Mouse (Mus musculus) midbrain, embryonic 14.5 days (tissue): Measurements from ENCODE around the gene Ska2. TPM values are rescaled to one million over a fixed set of nuclear protein-coding genes. Genes with fewer than 3 reads are reported as not detected.
A peak's percentile ranks its signal among the peaks of the same experiment; 100 is the strongest.

Source experiments
- ATAC-seq: fragments of 200-750 bp; cut with Nextera tagmentation; 2 replicates; pipeline ENCODE4 v1.8.0; 2017; ENCODE audit warnings: moderate number of reproducible peaks, moderate library complexity; ENCODE audit not compliant: low FRiP score, low TSS enrichment
- DNase-seq: peaks from one replicate; pipeline ENCODE4 v3.0.0-alpha.2; 2015
- H3K27ac ChIP-seq: fragments of 300-500 bp; sonication (generic); replicated peaks from 2 replicates; pipeline ENCODE4 v1.5.1; 2014; ENCODE audit warnings: mild to moderate bottlenecking, low read depth, low read length, moderate library complexity
- H3K27me3 ChIP-seq: fragments of 300-500 bp; sonication (generic); 2 replicates; pipeline ENCODE4 v1.6.1; 2014; ENCODE audit warnings: low read length, control low read depth, mixed read lengths; ENCODE audit not compliant: control insufficient read depth, insufficient read depth
- H3K36me3 ChIP-seq: fragments of 300-500 bp; sonication (generic); 2 replicates; pipeline ENCODE4 v1.6.1; 2014; ENCODE audit warnings: low read length, control low read depth; ENCODE audit not compliant: control insufficient read depth, insufficient read depth
- H3K4me1 ChIP-seq: fragments of 300-500 bp; sonication (generic); 2 replicates; pipeline ENCODE4 v1.6.1; 2014; ENCODE audit warnings: mild to moderate bottlenecking, antibody characterized with exemption, low read length, control low read depth; ENCODE audit not compliant: control insufficient read depth, insufficient read depth
- H3K4me2 ChIP-seq: fragments of 300-500 bp; sonication (generic); 2 replicates; pipeline ENCODE4 v1.6.1; 2014; ENCODE audit warnings: mild to moderate bottlenecking, low read length, moderate library complexity
- H3K4me3 ChIP-seq: fragments of 300-500 bp; sonication (generic); replicated peaks from 2 replicates; pipeline ENCODE4 v1.5.1; 2014; ENCODE audit warnings: low read depth, low read length
- H3K9ac ChIP-seq: fragments of 300-500 bp; sonication (generic); replicated peaks from 2 replicates; pipeline ENCODE4 v1.6.1; 2014; ENCODE audit warnings: mild to moderate bottlenecking, low read length, moderate library complexity
- H3K9me3 ChIP-seq: fragments of 300-500 bp; sonication (generic); 2 replicates; pipeline ENCODE4 v1.6.1; 2016; ENCODE audit warnings: low read length, control low read depth, mixed read lengths; ENCODE audit not compliant: control insufficient read depth
- WGBS: fragments of 180-500 bp; shearing (Covaris S2); extraction: QIAGEN DNeasy Blood & Tissue Kit; methylation state at CpG from one replicate; pipeline ENCODE4 v1.1.7; 2014; 5-methylcytosine and 5-hydroxymethylcytosine counted together
- polyA plus RNA-seq: library from polyadenylated mRNA; unstranded; fragments of >200 nt; fragmentation: Nextera tagmentation; extraction: Ambion mirVana; gene quantifications from 2 replicates; pipeline ENCODE4 v1.2.1, GENCODE M21; 2014

The Ska2 gene
- polyA plus RNA-seq, 1 experiment from 2014 or later: 56.1 TPM

DNA sequence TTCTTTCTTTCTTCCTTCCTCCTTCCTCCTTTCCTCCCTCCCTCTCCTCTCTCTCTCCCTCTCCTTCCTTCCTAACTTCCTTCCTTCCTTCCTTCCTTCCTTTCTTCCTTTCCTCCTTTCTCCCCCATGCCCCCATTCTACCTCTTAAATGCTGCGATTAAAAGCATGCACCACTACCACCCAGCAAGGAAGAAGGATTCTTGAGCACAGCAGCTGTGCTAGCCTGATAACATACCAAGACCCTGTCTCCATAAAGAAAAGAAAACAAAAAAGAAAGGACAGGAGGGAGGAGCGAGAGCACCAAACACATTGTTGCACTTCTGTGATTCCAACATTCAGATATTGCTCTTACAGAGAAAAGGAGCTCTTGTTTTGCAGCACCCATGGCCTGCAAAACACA is 21.9 kb upstream of the Ska2 start:
- Histone ChIP-seq H3K4me3 (peak overlapping the region; percentile 79), H3K9ac (peak overlapping the region; percentile 89; the same call in 1 of the 2 replicates), H3K4me1 (peaks cover 24% of the 10 kb centered on the region), H3K9me3 (no peaks in the 10 kb centered on the region), H3K36me3 (peaks cover 39% of the 10 kb centered on the region), H3K27ac (no peak overlapping the region), H3K4me2 (peak overlapping the region; percentile 93), H3K27me3 (no peaks in the 10 kb centered on the region)
- ATAC-seq (no peak), DNase-seq (no peak)
- WGBS: 58% methylated on average over 2 of the region's 2 CpGs

DNA sequence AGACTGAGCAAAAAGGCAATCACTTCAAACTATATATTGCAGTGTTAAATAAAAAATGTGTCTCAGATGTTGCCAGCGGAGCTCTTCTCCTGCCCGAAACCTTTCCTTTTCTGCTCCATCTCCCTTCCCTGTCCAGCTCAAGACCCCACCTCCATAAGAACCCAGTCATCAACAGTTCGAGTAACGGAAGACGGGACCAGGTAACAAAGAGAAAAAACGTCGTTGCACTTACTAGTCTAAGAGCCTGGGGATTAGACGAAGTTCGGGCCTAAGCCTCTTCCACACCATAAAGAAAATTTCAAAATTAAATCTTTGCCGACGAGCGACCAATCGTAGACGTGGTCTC is 652 bp upstream of the Ska2 start, which contains the start of gene Prr11:
Prr11 (minus strand) TSS at position 300 of the 346 bp plus-strand sequence.
- no peak for DNase-seq
- Histone ChIP-seq H3K36me3 (peaks cover 20% of the 10 kb centered on the region), H3K4me3 (peak within 1 kb of the TSS; percentile 92), H3K27ac (peak within 1 kb of the TSS; percentile 86), H3K4me2 (peak within 1 kb of the TSS; percentile 72), H3K9me3 (no peaks in the 10 kb centered on the region), H3K9ac (peak within 1 kb of the TSS; percentile 91), H3K4me1 (peaks cover 14% of the 10 kb centered on the region), H3K27me3 (no peaks in the 10 kb centered on the region)
- WGBS: 0% methylated on average over 14 of the region's 14 CpGs
- no peak for ATAC-seq

DNA sequence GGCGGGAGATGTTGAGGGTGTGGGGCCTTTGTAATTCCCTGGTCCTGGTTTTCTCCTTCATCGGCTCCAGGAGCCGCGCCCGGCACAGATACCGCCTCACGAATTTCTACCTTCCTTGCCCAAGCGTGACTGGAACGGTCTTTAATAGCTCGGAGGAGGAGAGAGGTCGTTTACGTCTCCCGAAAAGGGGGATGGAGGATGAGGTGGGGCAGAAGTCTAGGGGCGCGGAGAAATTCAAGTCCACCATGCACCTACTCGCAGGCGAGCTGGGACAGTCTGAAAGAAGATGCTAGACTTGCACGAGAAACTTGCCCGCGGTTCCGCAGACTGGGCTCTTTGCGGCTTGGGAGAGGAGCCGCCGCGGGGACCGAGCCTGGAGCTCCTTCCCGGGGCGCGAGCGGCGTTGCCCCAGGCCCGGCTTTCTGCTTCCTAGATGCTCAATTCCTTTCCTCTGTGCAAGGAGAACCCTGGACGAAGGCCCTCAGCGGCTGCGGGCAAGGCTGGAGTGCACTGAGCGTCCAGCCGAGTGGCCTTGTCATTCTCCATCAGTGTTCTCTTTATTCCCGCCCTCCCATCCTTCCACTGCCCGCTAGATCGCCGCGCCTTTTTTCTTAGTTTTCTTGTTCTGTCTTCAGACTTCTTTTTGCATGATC is 611 bp downstream of the Ska2 start:
- peaks cover 16% of the 10 kb centered on the region for H3K4me1 ChIP-seq
- peak overlapping the region; percentile 91 for H3K9ac ChIP-seq
- H3K9me3 ChIP-seq: no peaks in the 10 kb centered on the region
- WGBS: under 1% methylated on average over 42 of the region's 42 CpGs
- ATAC-seq: no peak
- peak overlapping the region; percentile 92 for H3K4me3 ChIP-seq
- no peaks in the 10 kb centered on the region for H3K27me3 ChIP-seq
- peaks cover 24% of the 10 kb centered on the region for H3K36me3 ChIP-seq
- peak; percentile 49 for DNase-seq
- H3K4me2 ChIP-seq: peak overlapping the region; percentile 72
- H3K27ac ChIP-seq: peak overlapping the region; percentile 86

DNA sequence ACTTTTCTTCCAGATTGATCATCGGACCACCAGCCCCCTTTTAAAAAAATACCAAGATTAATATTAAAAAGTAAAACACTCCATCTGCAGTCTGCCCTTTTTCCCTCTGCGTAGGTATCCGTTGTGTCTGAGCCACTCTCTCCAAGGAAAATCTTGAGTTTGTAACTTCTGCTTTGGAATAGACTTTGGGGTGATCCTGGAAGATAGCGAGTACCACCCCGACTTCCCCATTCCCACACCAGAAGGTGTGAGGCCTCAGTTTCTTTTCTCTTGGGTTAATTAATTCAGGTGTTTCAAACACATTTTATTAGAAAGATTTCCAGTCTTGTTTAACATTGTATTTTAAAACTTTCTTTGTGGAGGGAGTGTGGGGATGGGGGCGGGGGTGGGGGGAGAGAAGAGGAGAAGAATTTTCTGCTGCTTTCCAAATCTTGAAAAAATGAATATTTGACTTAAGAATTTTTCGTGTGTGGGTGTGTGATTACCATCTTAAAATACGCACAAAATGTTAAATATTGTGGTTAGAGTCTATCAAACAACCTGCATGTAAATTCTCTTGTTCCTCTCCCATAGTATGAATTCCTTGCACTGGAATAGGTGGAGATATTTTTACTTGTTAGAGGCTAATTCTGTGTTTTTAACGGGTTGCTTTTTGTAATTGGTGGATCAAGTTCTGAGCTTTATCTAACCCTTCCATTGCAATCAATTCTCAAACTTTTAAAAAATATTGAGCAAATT is 1.3 kb downstream of the Ska2 start:
- no peak for DNase-seq
- no peak for ATAC-seq

DNA sequence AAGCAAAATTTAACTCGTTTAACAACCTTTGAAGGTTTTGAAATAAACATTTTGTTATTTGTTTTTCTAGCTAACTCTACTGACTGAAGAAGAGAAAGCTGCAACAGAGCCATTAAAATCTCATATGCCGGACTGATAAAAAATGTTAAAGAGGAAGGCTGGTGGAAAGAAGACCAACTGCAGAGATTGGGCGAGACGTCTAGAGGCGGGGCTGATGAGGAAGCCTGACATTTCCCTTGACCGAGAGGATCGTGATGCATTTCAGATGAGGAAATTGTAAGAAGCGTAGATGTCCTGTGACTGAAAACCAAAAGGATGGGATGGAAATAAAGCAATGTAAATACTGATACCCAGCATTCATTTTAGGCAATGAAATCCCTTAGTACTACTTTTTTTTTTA is 12.8 kb downstream of the Ska2 start:
- 77% methylated on average over 8 of the region's 8 CpGs for WGBS
- H3K4me2 ChIP-seq: no peak overlapping the region
- peaks cover 6% of the 10 kb centered on the region; the same call in 1 of the 2 replicates for H3K4me1 ChIP-seq
- peaks cover 63% of the 10 kb centered on the region for H3K36me3 ChIP-seq
- DNase-seq (no peak), ATAC-seq (no peak)
- no peak overlapping the region for H3K9ac ChIP-seq
- no peak overlapping the region for H3K27ac ChIP-seq
- H3K4me3 ChIP-seq: no peak overlapping the region
- H3K27me3 ChIP-seq: no peaks in the 10 kb centered on the region
- no peaks in the 10 kb centered on the region for H3K9me3 ChIP-seq

More for the DNA sequence above, 1.3 kb downstream of the Ska2 start:
- H3K4me1 ChIP-seq: peaks cover 16% of the 10 kb centered on the region
- WGBS: 5% methylated on average over 9 of the region's 9 CpGs
- peaks cover 24% of the 10 kb centered on the region for H3K36me3 ChIP-seq
- no peaks in the 10 kb centered on the region for H3K27me3 ChIP-seq
- peak overlapping the region; percentile 92 for H3K4me3 ChIP-seq
- H3K9ac ChIP-seq: peak overlapping the region; percentile 91
- no peaks in the 10 kb centered on the region for H3K9me3 ChIP-seq
- peak overlapping the region; percentile 72 for H3K4me2 ChIP-seq
- H3K27ac ChIP-seq: peak overlapping the region; percentile 86

DNA sequence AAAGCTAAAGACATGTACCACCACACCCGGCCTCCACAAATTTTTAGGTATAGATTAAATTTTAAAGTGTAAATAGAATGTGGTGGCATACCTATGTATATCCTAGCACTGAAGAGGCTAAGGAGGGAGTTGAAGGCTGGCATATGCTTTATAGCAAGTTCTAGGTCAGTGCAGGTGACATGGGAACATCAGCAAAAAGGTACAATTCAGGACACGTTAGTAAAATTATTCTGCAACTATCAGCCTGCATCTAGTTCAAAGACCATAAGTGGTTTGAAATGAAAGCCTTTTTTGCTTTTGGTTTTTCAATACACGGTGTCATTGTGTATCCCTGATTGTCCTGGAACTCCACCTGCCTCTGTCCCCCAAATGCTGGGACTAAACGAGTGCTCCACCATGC is 16.5 kb downstream of the Ska2 start:
- Histone ChIP-seq H3K27ac (peak overlapping the region; percentile 93), H3K4me3 (peak overlapping the region; percentile 95), H3K4me2 (peak overlapping the region; percentile 66), H3K9me3 (no peaks in the 10 kb centered on the region), H3K4me1 (peaks cover 22% of the 10 kb centered on the region), H3K36me3 (peaks cover 40% of the 10 kb centered on the region), H3K27me3 (no peaks in the 10 kb centered on the region), H3K9ac (no peak overlapping the region; the same call in 1 of the 2 replicates)
- no peak for ATAC-seq
- DNase-seq: no peak
- WGBS: 48% methylated on average over 4 of the region's 4 CpGs

DNA sequence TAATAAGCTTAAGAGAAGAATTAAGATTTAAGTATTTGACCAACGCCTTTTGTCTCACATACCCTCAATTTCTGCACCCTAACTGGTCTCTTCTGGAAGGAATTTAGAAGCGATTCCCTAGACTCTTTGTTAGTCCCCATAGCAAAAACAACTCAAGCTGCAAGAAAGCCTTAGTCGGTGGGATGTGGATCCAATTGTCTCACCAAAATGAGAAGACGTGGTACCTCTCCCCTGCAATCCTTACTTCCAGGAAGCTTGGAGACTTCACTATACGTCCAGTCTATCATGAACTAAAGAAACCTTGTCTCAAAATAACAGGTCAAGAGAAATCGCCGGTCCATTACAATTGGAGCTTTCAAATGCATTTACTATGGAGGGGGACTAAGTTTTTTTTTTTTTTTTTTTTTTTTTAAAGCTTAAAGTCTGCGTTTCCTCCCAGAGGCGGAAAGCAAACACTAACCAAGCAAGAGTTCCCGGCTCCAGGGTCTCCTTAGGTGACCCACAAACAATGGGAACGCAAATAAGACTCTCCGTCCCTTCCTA is 17.3 kb downstream of the Ska2 start:
- Histone ChIP-seq H3K4me3 (peak overlapping the region; percentile 95), H3K4me1 (peaks cover 22% of the 10 kb centered on the region), H3K36me3 (peaks cover 37% of the 10 kb centered on the region), H3K4me2 (peak overlapping the region; percentile 66), H3K27me3 (no peaks in the 10 kb centered on the region), H3K9me3 (no peaks in the 10 kb centered on the region), H3K9ac (peak overlapping the region; percentile 87), H3K27ac (peak overlapping the region; percentile 93)
- no peak for ATAC-seq
- 2% methylated on average over 12 of the region's 12 CpGs for WGBS
- peak; percentile 60 for DNase-seq

DNA sequence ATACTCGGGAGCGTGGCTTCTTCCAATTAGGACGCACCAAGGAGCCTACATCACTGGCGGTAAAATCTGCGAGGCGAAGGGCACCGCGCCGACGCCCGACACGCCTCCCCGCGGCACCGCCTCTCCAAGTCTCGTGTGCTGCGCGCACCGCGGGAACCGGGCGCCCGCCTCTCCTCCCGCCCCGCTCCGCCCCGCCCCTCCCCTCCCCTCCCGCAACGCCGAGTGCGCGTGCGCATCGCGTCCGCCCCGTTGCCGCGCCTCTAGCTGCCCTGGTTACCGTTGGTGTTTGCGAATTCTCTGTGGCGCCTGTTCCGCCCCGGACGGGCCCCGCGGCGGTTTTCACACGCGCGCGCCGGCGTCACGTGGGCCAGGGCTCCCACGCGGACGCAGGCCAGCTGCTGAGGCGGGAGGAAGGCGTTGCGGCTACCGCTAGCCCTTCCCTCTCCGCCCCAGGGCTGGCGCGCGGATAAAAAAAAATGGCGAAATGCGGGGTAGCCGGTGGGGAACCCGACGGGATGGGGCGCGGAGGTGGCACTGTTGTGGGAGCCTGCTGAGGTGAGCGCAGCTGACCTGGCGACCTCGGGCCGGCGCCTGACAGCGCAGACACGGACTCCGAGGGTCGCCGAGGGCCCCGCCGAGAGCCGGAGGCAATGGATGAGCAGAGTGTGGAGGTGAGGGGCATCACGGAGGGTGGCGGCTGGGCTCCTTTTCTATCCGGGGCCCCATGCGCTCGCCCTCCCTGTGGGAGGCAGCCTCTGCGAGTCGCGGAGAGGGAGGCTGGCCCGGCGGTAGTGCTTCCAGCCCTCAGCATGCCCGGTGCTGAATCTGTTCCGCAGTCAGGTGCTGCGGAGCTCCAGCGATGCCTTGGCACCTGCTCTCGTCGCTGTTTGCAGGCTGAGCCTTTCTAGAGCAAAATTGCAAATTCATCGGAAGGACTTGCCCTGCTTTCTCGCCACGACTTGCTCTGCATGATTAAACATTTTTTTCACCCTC is 18.1 kb downstream of the Ska2 start, which contains the start of gene Trim37:
Trim37 (plus strand) TSS at position 254 of the 993 bp plus-strand sequence.
- Histone ChIP-seq H3K4me2 (peak within 1 kb of the TSS; percentile 66), H3K36me3 (peaks cover 34% of the 10 kb centered on the region), H3K4me3 (peak within 1 kb of the TSS; percentile 95), H3K9ac (peak within 1 kb of the TSS; percentile 87), H3K27ac (peak within 1 kb of the TSS; percentile 93), H3K27me3 (no peaks in the 10 kb centered on the region), H3K9me3 (no peaks in the 10 kb centered on the region), H3K4me1 (peaks cover 22% of the 10 kb centered on the region)
- WGBS: under 1% methylated on average over 101 of the region's 105 CpGs
- DNase-seq (peak; percentile 97), ATAC-seq (peak; percentile 94)
